ENCODE assay signal across 18 mouse cellular contexts in genomic region chr3:69465751-69466150, GRCm38 (mm10).
DNase-seq lines count a peak whose midpoint lies in the region; TF ChIP-seq lines count a peak whose summit lies in the region.
"Had no signal": no experiment of that assay in that cellular context is flagged by ENCODE, and none has a peak within 500 bp of the region (broad histone marks: within the 10 kb centered on the region; RNA-seq: fewer than 3 reads in every experiment).

No protein-coding gene starts in this region.

- no peak overlapping the region for H3K4me3 ChIP-seq in left cerebral cortex, adult 2 months
- H3K4me3 ChIP-seq: embryonic facial prominence, embryonic 10.5 days; embryonic facial prominence, embryonic 12.5 days; forebrain, embryonic 13.5 days; forebrain, embryonic 15.5 days had no signal

- H3K27ac ChIP-seq in left cerebral cortex, adult 2 months, result peak overlapping the region; percentile 54
- H3K27ac ChIP-seq: embryonic facial prominence, embryonic 10.5 days; embryonic facial prominence, embryonic 12.5 days; forebrain, embryonic 13.5 days; forebrain, embryonic 15.5 days had no signal

- peak; percentile 11; the same call in 1 of the 2 replicates for TF ChIP-seq CTCF in left cerebral cortex, adult 2 months (IDR thresholded peaks at IDR 0.05)

- peak; percentile 8 for DNase-seq in heart, adult 11 months
- no peak for DNase-seq in heart, adult 8-10 months (ENCODE audit: low spot score)
- no peak for DNase-seq in left cerebral cortex, adult 2 months (ENCODE audit: extremely low spot score in 1 of 2, low spot score in 2 of 2)
- no peak for DNase-seq in left cerebral cortex, postnatal 14 days (ENCODE audit: low spot score in 2 of 2)
- peak; percentile 57 for DNase-seq in telencephalon, adult 2 months (ENCODE audit: low read depth, low spot score)
- DNase-seq in right cerebral cortex, postnatal 14 days, result no peak
- DNase-seq: adrenal gland, adult 2 months; adrenal gland, postnatal 10 days; adrenal gland, postnatal 25 days; cerebellum, adult 11-12 months; cerebellum, adult 2 months; cerebellum, adult 9-10 months; cerebellum, postnatal 10 days; cerebellum, postnatal 25 days had no signal

- intact Hi-C loops in left cerebral cortex, adult 2 months (cut with DNase I), result loop anchor here (5.0 kb wide), 1 partner anchor 98 kb away; no protein-coding TSS in a partner anchor
- intact Hi-C loops in left cerebral cortex, postnatal 14 days (cut with DNase I), result no loop called here

Comparison
In these comparisons a context has a peak if more than half of its experiments do, and no peak if none do; other contexts are left out.
1. DNase-seq: peak in heart, adult 11 months (single experiment) and telencephalon, adult 2 months (single experiment); none in heart, adult 8-10 months (single experiment), left cerebral cortex, adult 2 months (0 of 2), left cerebral cortex, postnatal 14 days (0 of 2) and right cerebral cortex, postnatal 14 days (single experiment).